Mouse (Mus musculus): ENCODE results near the gene Ttn. TPM values are rescaled to one million over a fixed set of nuclear protein-coding genes. Genes with fewer than 3 reads are reported as not detected.

Ttn gene
- polyA plus RNA-seq, 1 experiment from 2014 or later: 0.22 TPM

DNA sequence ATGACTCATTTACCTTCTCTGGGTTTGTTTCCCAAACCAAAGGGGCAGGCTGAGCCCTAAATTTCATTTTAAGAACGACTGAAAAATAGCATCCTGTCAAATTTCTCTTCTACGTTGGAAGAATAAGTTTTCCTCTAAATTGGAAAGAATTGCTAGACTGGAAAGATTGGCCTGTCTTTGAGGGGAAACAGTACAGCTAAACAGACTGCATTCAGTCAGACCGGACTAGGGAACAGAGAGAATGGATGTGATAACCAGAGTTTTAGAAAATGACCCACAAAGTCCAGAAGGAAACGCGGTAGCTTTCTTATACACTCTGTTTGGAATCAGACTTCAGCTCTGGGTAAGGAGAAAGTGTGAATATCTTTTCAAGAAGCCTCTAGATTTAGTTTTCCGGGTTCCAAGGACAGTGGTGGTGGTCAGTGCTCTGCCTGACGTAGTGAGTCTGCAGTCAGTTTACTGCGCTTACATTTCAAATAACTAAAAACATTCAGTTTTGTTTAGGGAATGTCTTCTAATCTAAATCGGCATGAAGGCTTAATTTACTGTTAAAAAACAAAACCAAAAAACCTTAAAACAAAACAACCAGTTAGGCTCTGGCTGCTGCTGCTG lies 310.1 kb downstream of the Ttn start:
- Histone ChIP-seq H3K4me3 (replicated peaks; ENCODE audit: low read length) (peak overlapping the region; percentile 57), H3K4me1 (replicated peaks; ENCODE audit: control insufficient read depth, insufficient read depth, low read length) (peaks cover 29% of the 10 kb centered on the region), H3K4me2 (ENCODE audit: low read length) (peak overlapping the region; percentile 79), H3K9me3 (ENCODE audit: control insufficient read depth, low read length) (no peaks in the 10 kb centered on the region), H3K27ac (ENCODE audit: low read length) (peak overlapping the region; percentile 75), H3K36me3 (ENCODE audit: control insufficient read depth, insufficient read depth) (no peaks in the 10 kb centered on the region), H3K9ac (replicated peaks; ENCODE audit: low read depth, low read length) (peak overlapping the region; percentile 70), H3K27me3 (replicated peaks; ENCODE audit: control insufficient read depth, insufficient read depth, low read length) (no peaks in the 10 kb centered on the region)
- ATAC-seq: no peak
- WGBS: 28% methylated on average over 9 of the region's 9 CpGs

DNA sequence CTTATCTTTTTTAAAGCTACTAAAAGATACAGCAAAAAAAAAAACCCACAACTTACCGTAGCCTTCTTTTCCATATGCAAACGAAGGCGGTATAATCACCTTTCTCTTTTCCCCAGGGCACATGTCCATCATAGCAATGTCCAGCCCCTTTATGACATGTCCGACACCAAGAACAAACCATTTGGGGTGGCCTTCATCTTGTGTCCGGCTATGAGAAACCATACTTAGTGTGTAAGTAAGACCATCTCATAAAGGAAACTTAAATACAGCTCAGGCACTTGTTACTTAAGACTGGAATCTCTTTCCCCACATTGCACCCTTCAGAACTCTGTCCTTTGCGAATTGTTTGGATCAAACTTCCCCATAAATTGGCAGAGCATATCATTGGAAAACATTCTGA lies 310.7 kb downstream of the Ttn start:
- H3K9ac ChIP-seq (replicated peaks; ENCODE audit: low read depth, low read length): no peak overlapping the region
- H3K4me1 ChIP-seq (replicated peaks; ENCODE audit: control insufficient read depth, insufficient read depth, low read length): peaks cover 26% of the 10 kb centered on the region
- H3K9me3 ChIP-seq (ENCODE audit: control insufficient read depth, low read length): no peaks in the 10 kb centered on the region
- peak overlapping the region; percentile 57 for H3K4me3 ChIP-seq (replicated peaks; ENCODE audit: low read length)
- H3K4me2 ChIP-seq (ENCODE audit: low read length): peak overlapping the region; percentile 79
- no peak overlapping the region for H3K27ac ChIP-seq (ENCODE audit: low read length)
- ATAC-seq: no peak
- no peaks in the 10 kb centered on the region for H3K27me3 ChIP-seq (replicated peaks; ENCODE audit: control insufficient read depth, insufficient read depth, low read length)
- 84% methylated on average over 6 of the region's 6 CpGs for WGBS
- no peaks in the 10 kb centered on the region for H3K36me3 ChIP-seq (ENCODE audit: control insufficient read depth, insufficient read depth)

DNA sequence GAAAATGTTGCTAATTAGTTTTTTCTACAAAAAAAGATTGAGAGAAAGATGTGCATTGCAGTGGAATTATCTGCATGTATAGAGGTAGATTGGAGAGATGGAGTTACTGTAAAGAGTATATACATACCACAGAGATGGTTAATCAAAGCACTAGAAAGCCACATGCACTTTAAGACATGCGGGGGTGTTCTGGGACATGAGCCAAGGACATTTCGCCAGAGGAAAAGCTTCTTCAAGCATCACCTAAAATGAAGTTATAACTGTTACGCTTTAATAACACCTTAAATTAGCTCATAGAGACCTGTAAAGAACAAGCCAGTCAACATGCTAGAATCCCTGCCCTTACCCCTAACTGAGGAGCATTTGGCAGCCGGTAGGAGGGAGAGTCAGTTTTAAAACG lies 315.1 kb downstream of the Ttn start:
- no peak overlapping the region for H3K4me2 ChIP-seq (ENCODE audit: low read length)
- no peak overlapping the region for H3K4me3 ChIP-seq (replicated peaks; ENCODE audit: low read length)
- H3K4me1 ChIP-seq (replicated peaks; ENCODE audit: control insufficient read depth, insufficient read depth, low read length): peaks cover 6% of the 10 kb centered on the region
- H3K9me3 ChIP-seq (ENCODE audit: control insufficient read depth, low read length): no peaks in the 10 kb centered on the region
- H3K27ac ChIP-seq (ENCODE audit: low read length): no peak overlapping the region
- WGBS: 78% methylated on average over 5 of the region's 5 CpGs
- no peak overlapping the region for H3K9ac ChIP-seq (replicated peaks; ENCODE audit: low read depth, low read length)
- no peaks in the 10 kb centered on the region for H3K27me3 ChIP-seq (replicated peaks; ENCODE audit: control insufficient read depth, insufficient read depth, low read length)
- peaks cover 11% of the 10 kb centered on the region for H3K36me3 ChIP-seq (ENCODE audit: control insufficient read depth, insufficient read depth)
- ATAC-seq: no peak

DNA sequence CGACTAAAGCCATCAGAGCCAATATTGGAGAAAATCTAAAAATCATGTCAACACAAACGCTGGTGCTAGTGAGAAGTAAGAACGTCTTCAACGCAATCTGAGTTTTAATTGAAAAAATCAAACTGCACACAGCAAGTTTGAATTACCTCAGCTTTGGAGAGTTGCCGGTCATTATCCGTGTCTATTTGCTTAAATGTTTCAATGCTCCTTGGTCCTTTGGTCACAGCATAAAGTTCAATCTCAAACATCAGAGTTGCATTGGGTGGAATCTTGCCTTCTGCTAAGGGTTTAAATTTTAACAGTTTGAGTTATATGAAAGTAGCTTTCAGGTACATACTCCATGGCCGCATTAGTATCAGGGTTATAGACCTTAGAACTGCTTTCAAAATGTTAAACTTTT lies 316.8 kb downstream of the Ttn start:
- Histone ChIP-seq H3K4me2 (ENCODE audit: low read length) (no peak overlapping the region), H3K36me3 (ENCODE audit: control insufficient read depth, insufficient read depth) (peaks cover 11% of the 10 kb centered on the region), H3K4me3 (replicated peaks; ENCODE audit: low read length) (no peak overlapping the region), H3K4me1 (replicated peaks; ENCODE audit: control insufficient read depth, insufficient read depth, low read length) (no peaks in the 10 kb centered on the region), H3K9ac (replicated peaks; ENCODE audit: low read depth, low read length) (no peak overlapping the region), H3K27me3 (replicated peaks; ENCODE audit: control insufficient read depth, insufficient read depth, low read length) (no peaks in the 10 kb centered on the region), H3K9me3 (ENCODE audit: control insufficient read depth, low read length) (no peaks in the 10 kb centered on the region), H3K27ac (ENCODE audit: low read length) (no peak overlapping the region)
- WGBS: 97% methylated on average over 7 of the region's 7 CpGs
- ATAC-seq: no peak

DNA sequence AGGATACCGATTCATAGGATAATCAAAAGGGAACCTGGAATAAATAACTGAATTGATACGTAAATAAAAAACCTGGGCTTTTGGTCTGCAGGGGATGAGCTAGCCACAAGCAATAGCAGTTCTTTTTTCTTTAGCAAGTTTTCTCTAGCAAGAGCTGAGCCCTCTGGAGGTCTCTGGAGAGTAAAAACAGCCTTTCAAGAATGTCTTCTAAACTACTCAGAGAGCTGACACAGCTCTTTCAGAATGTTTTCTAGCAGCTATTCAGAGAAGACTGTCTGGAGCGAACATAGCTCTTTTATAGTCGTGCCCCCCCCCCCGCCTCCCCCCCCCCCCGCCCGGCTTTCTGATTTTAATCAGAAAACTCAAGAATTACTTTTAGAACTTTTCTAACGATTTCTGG lies 322.9 kb downstream of the Ttn start:
- Histone ChIP-seq H3K27ac (ENCODE audit: low read length) (no peak overlapping the region), H3K9me3 (ENCODE audit: control insufficient read depth, low read length) (no peaks in the 10 kb centered on the region), H3K4me3 (replicated peaks; ENCODE audit: low read length) (no peak overlapping the region), H3K27me3 (replicated peaks; ENCODE audit: control insufficient read depth, insufficient read depth, low read length) (no peaks in the 10 kb centered on the region), H3K4me1 (replicated peaks; ENCODE audit: control insufficient read depth, insufficient read depth, low read length) (no peaks in the 10 kb centered on the region), H3K4me2 (ENCODE audit: low read length) (no peak overlapping the region), H3K36me3 (ENCODE audit: control insufficient read depth, insufficient read depth) (peaks cover 4% of the 10 kb centered on the region; the same call in 1 of the 2 replicates), H3K9ac (replicated peaks; ENCODE audit: low read depth, low read length) (no peak overlapping the region)
- no peak for ATAC-seq
- 40% methylated on average over 6 of the region's 8 CpGs for WGBS

DNA sequence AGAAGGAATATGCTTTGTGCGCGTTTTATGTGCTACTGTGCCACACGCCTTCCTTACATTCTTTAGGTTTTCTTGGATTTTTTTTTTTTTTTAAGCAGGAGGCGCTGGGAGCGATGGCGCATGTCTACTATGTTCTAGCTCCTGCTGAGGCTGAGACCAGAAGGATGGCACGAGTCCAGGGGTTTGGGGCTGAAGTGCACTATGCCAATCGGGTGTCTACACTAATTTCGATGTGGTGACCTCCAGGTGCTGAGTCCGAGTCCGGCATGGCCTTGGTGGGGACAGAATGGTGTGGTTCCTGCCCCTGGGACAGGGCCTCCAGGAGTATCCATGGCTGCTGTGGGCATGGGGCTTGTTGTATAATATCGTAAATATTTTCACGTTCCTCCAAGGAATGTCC lies 323.8 kb downstream of the Ttn start:
- no peak for ATAC-seq
- Histone ChIP-seq H3K4me3 (replicated peaks; ENCODE audit: low read length) (no peak overlapping the region), H3K9me3 (ENCODE audit: control insufficient read depth, low read length) (no peaks in the 10 kb centered on the region), H3K9ac (replicated peaks; ENCODE audit: low read depth, low read length) (no peak overlapping the region), H3K27ac (ENCODE audit: low read length) (no peak overlapping the region), H3K4me1 (replicated peaks; ENCODE audit: control insufficient read depth, insufficient read depth, low read length) (no peaks in the 10 kb centered on the region), H3K27me3 (replicated peaks; ENCODE audit: control insufficient read depth, insufficient read depth, low read length) (no peaks in the 10 kb centered on the region), H3K36me3 (ENCODE audit: control insufficient read depth, insufficient read depth) (peaks cover 4% of the 10 kb centered on the region; the same call in 1 of the 2 replicates), H3K4me2 (ENCODE audit: low read length) (no peak overlapping the region)
- 85% methylated on average over 13 of the region's 13 CpGs for WGBS

DNA sequence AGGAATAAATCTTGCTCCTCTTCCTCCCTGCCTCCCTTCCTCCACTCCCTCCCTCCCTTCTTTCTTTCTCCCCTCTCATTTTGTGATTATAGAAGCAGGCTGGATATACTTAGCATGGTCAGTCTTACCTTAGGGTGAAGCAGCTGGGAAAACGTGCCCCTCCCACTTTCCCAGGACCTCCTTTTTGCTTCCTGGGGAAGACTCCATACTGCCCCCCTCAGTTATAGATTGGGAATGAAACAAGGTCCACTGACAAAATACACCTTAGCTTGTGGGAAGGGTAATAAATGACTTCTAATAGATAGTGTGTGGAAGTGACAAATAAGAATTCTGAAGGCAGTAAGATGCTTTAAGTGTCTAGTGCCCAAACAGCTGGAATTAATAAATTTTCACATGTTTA lies 326.4 kb downstream of the Ttn start:
- no peak overlapping the region for H3K4me2 ChIP-seq (ENCODE audit: low read length)
- no peaks in the 10 kb centered on the region for H3K27me3 ChIP-seq (replicated peaks; ENCODE audit: control insufficient read depth, insufficient read depth, low read length)
- no peak for ATAC-seq
- H3K36me3 ChIP-seq (ENCODE audit: control insufficient read depth, insufficient read depth): no peaks in the 10 kb centered on the region
- H3K4me3 ChIP-seq (replicated peaks; ENCODE audit: low read length): no peak overlapping the region
- no peaks in the 10 kb centered on the region for H3K4me1 ChIP-seq (replicated peaks; ENCODE audit: control insufficient read depth, insufficient read depth, low read length)
- H3K9ac ChIP-seq (replicated peaks; ENCODE audit: low read depth, low read length): no peak overlapping the region
- whole genome bisulfite sequencing: 13% methylated on average over 1 of the region's 1 CpGs
- no peak overlapping the region for H3K27ac ChIP-seq (ENCODE audit: low read length)
- no peaks in the 10 kb centered on the region for H3K9me3 ChIP-seq (ENCODE audit: control insufficient read depth, low read length)

DNA sequence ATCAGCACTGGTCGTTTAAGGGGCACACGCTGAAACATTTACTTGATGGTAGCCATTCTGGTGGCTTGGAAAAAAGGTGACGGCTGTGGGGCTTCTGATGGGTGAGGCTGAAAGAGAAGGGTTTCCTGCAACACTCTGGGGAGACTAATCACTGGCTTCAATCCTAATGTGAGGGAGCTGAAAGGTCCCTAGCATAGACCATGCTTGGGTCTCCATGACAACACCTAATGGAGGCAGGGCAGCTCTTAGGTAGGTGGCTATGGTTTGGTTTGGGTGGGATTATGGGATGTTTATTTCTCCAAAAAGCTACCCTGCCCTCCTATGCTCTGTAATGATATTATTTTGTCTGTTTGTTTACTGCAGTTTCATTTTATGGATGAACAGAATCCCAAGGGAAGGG lies 326.9 kb downstream of the Ttn start:
- H3K27ac ChIP-seq (ENCODE audit: low read length): no peak overlapping the region
- H3K36me3 ChIP-seq (ENCODE audit: control insufficient read depth, insufficient read depth): no peaks in the 10 kb centered on the region
- H3K9ac ChIP-seq (replicated peaks; ENCODE audit: low read depth, low read length): no peak overlapping the region
- H3K4me3 ChIP-seq (replicated peaks; ENCODE audit: low read length): no peak overlapping the region
- no peaks in the 10 kb centered on the region for H3K9me3 ChIP-seq (ENCODE audit: control insufficient read depth, low read length)
- H3K4me1 ChIP-seq (replicated peaks; ENCODE audit: control insufficient read depth, insufficient read depth, low read length): no peaks in the 10 kb centered on the region
- no peak overlapping the region for H3K4me2 ChIP-seq (ENCODE audit: low read length)
- no peak for ATAC-seq
- WGBS: 76% methylated on average over 3 of the region's 3 CpGs
- no peaks in the 10 kb centered on the region for H3K27me3 ChIP-seq (replicated peaks; ENCODE audit: control insufficient read depth, insufficient read depth, low read length)

DNA sequence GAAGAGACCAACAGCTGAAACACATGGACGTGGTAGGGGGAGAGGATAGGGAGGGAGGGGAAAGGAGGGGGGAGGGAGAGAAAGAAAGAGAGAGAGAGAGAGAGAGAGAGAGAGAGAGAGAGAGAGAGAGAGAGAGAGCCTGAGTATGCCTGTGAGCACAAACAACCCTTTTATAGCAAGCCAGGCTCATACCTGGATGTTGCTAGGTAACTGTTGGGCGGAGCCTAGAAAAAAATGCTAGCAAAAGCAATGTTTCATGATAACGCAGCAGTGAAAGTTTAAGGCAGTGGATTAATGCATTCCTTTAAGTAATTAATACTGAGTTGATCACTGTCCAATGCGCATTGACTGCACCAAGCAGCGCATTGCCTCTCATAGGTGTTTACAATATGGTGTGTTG lies 327.7 kb downstream of the Ttn start:
- no peaks in the 10 kb centered on the region for H3K9me3 ChIP-seq (ENCODE audit: control insufficient read depth, low read length)
- H3K27ac ChIP-seq (ENCODE audit: low read length): no peak overlapping the region
- H3K9ac ChIP-seq (replicated peaks; ENCODE audit: low read depth, low read length): no peak overlapping the region
- H3K4me1 ChIP-seq (replicated peaks; ENCODE audit: control insufficient read depth, insufficient read depth, low read length): no peaks in the 10 kb centered on the region
- no peaks in the 10 kb centered on the region for H3K36me3 ChIP-seq (ENCODE audit: control insufficient read depth, insufficient read depth)
- no peak overlapping the region for H3K4me3 ChIP-seq (replicated peaks; ENCODE audit: low read length)
- no peak overlapping the region for H3K4me2 ChIP-seq (ENCODE audit: low read length)
- WGBS: 70% methylated on average over 5 of the region's 5 CpGs
- no peak for ATAC-seq
- no peaks in the 10 kb centered on the region for H3K27me3 ChIP-seq (replicated peaks; ENCODE audit: control insufficient read depth, insufficient read depth, low read length)
